Mouse (Mus musculus): ENCODE measurements around the gene Sez6l. TPM values are rescaled to one million over a fixed set of nuclear protein-coding genes. Genes with fewer than 3 reads are reported as not detected.

Gene Sez6l
- polyA plus RNA-seq, 1 experiment from 2014 or later = 4.7 TPM

DNA sequence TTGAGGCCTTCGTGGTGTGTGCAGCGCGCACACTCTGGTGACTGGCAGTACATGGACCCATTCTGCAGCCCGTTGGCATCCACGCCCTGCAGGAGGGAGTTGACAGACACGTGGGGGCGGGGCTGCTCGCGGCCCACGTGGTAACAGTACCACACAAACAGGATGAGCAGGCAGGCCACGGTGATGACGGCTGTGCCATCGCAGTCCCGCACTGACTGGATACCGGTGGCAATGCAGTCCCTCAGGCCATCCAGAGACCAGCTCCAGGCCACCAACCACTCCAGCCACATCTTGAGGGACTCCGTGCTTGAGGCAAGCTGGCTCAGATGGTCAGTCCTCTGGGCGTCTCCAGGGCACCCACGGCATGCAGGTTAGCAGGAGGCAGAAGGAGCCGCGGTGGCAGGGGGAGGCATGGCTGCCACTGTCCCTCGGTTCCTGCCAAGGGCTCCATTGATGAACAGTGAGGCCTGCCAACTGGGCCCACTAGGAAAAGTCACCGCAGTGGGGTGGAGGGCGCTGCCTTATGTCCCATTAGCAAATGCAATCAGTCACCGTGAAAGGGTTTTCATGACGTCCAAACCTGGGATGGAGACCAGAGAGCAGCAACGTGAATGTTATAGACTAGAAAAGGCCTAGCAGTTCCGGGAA is 185.2 kb downstream of the Sez6l start:
- Histone ChIP-seq H3K27ac (ENCODE audit: low read depth, low read length) (no peak overlapping the region), H3K9ac (ENCODE audit: low read length) (no peak overlapping the region), H3K36me3 (ENCODE audit: control insufficient read depth, insufficient read depth, low read length) (peaks cover 3% of the 10 kb centered on the region; the same call in 1 of the 2 replicates), H3K9me3 (ENCODE audit: control insufficient read depth, low read length) (no peaks in the 10 kb centered on the region), H3K4me1 (ENCODE audit: control insufficient read depth, insufficient read depth, low read length) (0 out of 2 replicates have a peak, but pooled peaks cover 5% of the 10 kb centered on the region), H3K27me3 (ENCODE audit: control insufficient read depth, insufficient read depth, low read length) (no peaks in the 10 kb centered on the region), H3K4me3 (ENCODE audit: low read depth, low read length) (no peak overlapping the region), H3K4me2 (ENCODE audit: low read depth) (no peak overlapping the region)
- ATAC-seq (ENCODE audit: insufficient read depth, low FRiP score, low TSS enrichment) = no peak
- WGBS = 73% methylated on average over 27 of the region's 27 CpGs
- DNase-seq (ENCODE audit: low spot score) = no peak

GRCm38 (mm10) chr5:112391002-112391401 is 186.0 kb downstream of the Sez6l start:
- Histone ChIP-seq H3K36me3 (ENCODE audit: control insufficient read depth, insufficient read depth, low read length) (peaks cover 6% of the 10 kb centered on the region), H3K27ac (ENCODE audit: low read depth, low read length) (no peak overlapping the region), H3K4me3 (ENCODE audit: low read depth, low read length) (no peak overlapping the region), H3K4me1 (ENCODE audit: control insufficient read depth, insufficient read depth, low read length) (0 out of 2 replicates have a peak, but pooled peaks cover 5% of the 10 kb centered on the region), H3K9me3 (ENCODE audit: control insufficient read depth, low read length) (no peaks in the 10 kb centered on the region), H3K9ac (ENCODE audit: low read length) (no peak overlapping the region), H3K4me2 (ENCODE audit: low read depth) (no peak overlapping the region), H3K27me3 (ENCODE audit: control insufficient read depth, insufficient read depth, low read length) (no peaks in the 10 kb centered on the region)
- 65% methylated on average over 16 of the region's 16 CpGs for WGBS
- DNase-seq (ENCODE audit: low spot score) = no peak
- ATAC-seq (ENCODE audit: insufficient read depth, low FRiP score, low TSS enrichment) = no peak

GRCm38 (mm10) chr5:112389352-112389751 is 187.6 kb downstream of the Sez6l start:
- Histone ChIP-seq H3K27me3 (ENCODE audit: control insufficient read depth, insufficient read depth, low read length) (no peaks in the 10 kb centered on the region), H3K36me3 (ENCODE audit: control insufficient read depth, insufficient read depth, low read length) (peaks cover 6% of the 10 kb centered on the region), H3K4me2 (ENCODE audit: low read depth) (no peak overlapping the region), H3K9ac (ENCODE audit: low read length) (0 out of 2 replicates have a peak overlapping the region, but pooled peaks have one; percentile 10), H3K9me3 (ENCODE audit: control insufficient read depth, low read length) (no peaks in the 10 kb centered on the region), H3K27ac (ENCODE audit: low read depth, low read length) (no peak overlapping the region), H3K4me1 (ENCODE audit: control insufficient read depth, insufficient read depth, low read length) (0 out of 2 replicates have a peak, but pooled peaks cover 5% of the 10 kb centered on the region), H3K4me3 (ENCODE audit: low read depth, low read length) (no peak overlapping the region)
- 74% methylated on average over 9 of the region's 9 CpGs for WGBS
- ATAC-seq (ENCODE audit: insufficient read depth, low FRiP score, low TSS enrichment) (no peak), DNase-seq (ENCODE audit: low spot score) (no peak)

- no peak for DNase-seq (ENCODE audit: low spot score)
Observed at GRCm38 (mm10) chr5:112385973-112386372, 191.0 kb downstream of the Sez6l start.

DNA sequence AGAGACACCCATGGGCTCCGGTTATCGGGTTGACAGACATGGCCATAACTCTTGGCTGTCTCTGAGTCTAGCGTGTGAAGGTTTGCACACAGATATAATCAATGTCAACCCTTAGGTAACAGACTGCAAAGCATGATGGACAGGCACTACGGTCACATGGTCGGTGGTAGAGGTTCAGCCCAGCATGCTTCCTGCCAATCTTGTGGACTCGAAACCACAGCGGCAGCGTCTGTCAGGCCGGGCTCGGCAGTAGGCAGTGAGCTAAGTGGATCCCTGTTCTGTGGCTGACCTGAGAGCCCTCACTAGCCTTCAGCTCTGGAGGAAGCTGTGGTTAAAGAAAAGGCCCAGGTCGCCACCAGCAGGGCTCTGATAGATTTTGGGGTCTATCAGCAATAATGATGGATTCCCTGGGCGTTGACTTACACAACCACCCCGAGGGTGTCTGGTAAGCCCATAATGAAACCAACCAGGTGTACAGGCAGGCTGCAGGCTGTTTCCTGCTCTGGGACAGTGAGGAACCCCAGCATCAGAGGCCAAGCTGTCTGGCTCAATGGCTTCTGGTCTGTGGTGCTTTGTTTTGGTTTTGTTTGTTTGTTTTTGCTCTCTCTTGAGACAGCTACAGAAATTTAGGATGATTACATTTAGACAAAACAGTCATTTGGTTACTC is 192.0 kb downstream of the Sez6l start:
- 96% methylated on average over 13 of the region's 13 CpGs for WGBS
- no peaks in the 10 kb centered on the region for H3K9me3 ChIP-seq (ENCODE audit: control insufficient read depth, low read length)
- H3K36me3 ChIP-seq (ENCODE audit: control insufficient read depth, insufficient read depth, low read length) = peaks cover 3% of the 10 kb centered on the region; the same call in 1 of the 2 replicates
- no peak overlapping the region for H3K9ac ChIP-seq (ENCODE audit: low read length)
- no peak for DNase-seq (ENCODE audit: low spot score)
- H3K27me3 ChIP-seq (ENCODE audit: control insufficient read depth, insufficient read depth, low read length) = no peaks in the 10 kb centered on the region
- no peaks in the 10 kb centered on the region for H3K4me1 ChIP-seq (ENCODE audit: control insufficient read depth, insufficient read depth, low read length)
- H3K4me3 ChIP-seq (ENCODE audit: low read depth, low read length) = no peak overlapping the region
- H3K4me2 ChIP-seq (ENCODE audit: low read depth) = no peak overlapping the region
- ATAC-seq (ENCODE audit: insufficient read depth, low FRiP score, low TSS enrichment) = no peak
- no peak overlapping the region for H3K27ac ChIP-seq (ENCODE audit: low read depth, low read length)

More at GRCm38 (mm10) chr5:112385973-112386372, 191.0 kb downstream of the Sez6l start:
- H3K36me3 ChIP-seq (ENCODE audit: control insufficient read depth, insufficient read depth, low read length) = peaks cover 6% of the 10 kb centered on the region
- no peak for ATAC-seq (ENCODE audit: insufficient read depth, low FRiP score, low TSS enrichment)
- no peak overlapping the region for H3K27ac ChIP-seq (ENCODE audit: low read depth, low read length)
- H3K27me3 ChIP-seq (ENCODE audit: control insufficient read depth, insufficient read depth, low read length) = no peaks in the 10 kb centered on the region
- WGBS = 78% methylated on average over 2 of the region's 2 CpGs
- H3K4me1 ChIP-seq (ENCODE audit: control insufficient read depth, insufficient read depth, low read length) = no peaks in the 10 kb centered on the region
- H3K4me3 ChIP-seq (ENCODE audit: low read depth, low read length) = no peak overlapping the region
- no peaks in the 10 kb centered on the region for H3K9me3 ChIP-seq (ENCODE audit: control insufficient read depth, low read length)
- H3K9ac ChIP-seq (ENCODE audit: low read length) = no peak overlapping the region
- no peak overlapping the region for H3K4me2 ChIP-seq (ENCODE audit: low read depth)

GRCm38 (mm10) chr5:112382641-112383330 is 194.2 kb downstream of the Sez6l start:
- Histone ChIP-seq H3K9ac (ENCODE audit: low read length) (no peak overlapping the region), H3K4me1 (ENCODE audit: control insufficient read depth, insufficient read depth, low read length) (no peaks in the 10 kb centered on the region), H3K27me3 (ENCODE audit: control insufficient read depth, insufficient read depth, low read length) (no peaks in the 10 kb centered on the region), H3K27ac (ENCODE audit: low read depth, low read length) (no peak overlapping the region), H3K4me3 (ENCODE audit: low read depth, low read length) (no peak overlapping the region), H3K9me3 (ENCODE audit: control insufficient read depth, low read length) (no peaks in the 10 kb centered on the region), H3K36me3 (ENCODE audit: control insufficient read depth, insufficient read depth, low read length) (peaks cover 3% of the 10 kb centered on the region; the same call in 1 of the 2 replicates), H3K4me2 (ENCODE audit: low read depth) (no peak overlapping the region)
- DNase-seq (ENCODE audit: low spot score) = no peak
- ATAC-seq (ENCODE audit: insufficient read depth, low FRiP score, low TSS enrichment) = no peak
- 74% methylated on average over 16 of the region's 17 CpGs for WGBS

- no peak for ATAC-seq (ENCODE audit: insufficient read depth, low FRiP score, low TSS enrichment)
Observed at GRCm38 (mm10) chr5:112382042-112382441, 194.9 kb downstream of the Sez6l start.

GRCm38 (mm10) chr5:112381154-112381553 is 195.8 kb downstream of the Sez6l start:
- Histone ChIP-seq H3K4me1 (ENCODE audit: control insufficient read depth, insufficient read depth, low read length) (no peaks in the 10 kb centered on the region), H3K27me3 (ENCODE audit: control insufficient read depth, insufficient read depth, low read length) (no peaks in the 10 kb centered on the region), H3K4me3 (ENCODE audit: low read depth, low read length) (no peak overlapping the region), H3K4me2 (ENCODE audit: low read depth) (no peak overlapping the region), H3K27ac (ENCODE audit: low read depth, low read length) (no peak overlapping the region), H3K9ac (ENCODE audit: low read length) (no peak overlapping the region), H3K36me3 (ENCODE audit: control insufficient read depth, insufficient read depth, low read length) (peaks cover under 1% of the 10 kb centered on the region; the same call in 1 of the 2 replicates), H3K9me3 (ENCODE audit: control insufficient read depth, low read length) (no peaks in the 10 kb centered on the region)
- DNase-seq (ENCODE audit: low spot score) (no peak), ATAC-seq (ENCODE audit: insufficient read depth, low FRiP score, low TSS enrichment) (no peak)
- WGBS = 87% methylated on average over 11 of the region's 11 CpGs

More at GRCm38 (mm10) chr5:112382042-112382441, 194.9 kb downstream of the Sez6l start:
- Histone ChIP-seq H3K36me3 (ENCODE audit: control insufficient read depth, insufficient read depth, low read length) (peaks cover 3% of the 10 kb centered on the region; the same call in 1 of the 2 replicates), H3K4me2 (ENCODE audit: low read depth) (no peak overlapping the region), H3K4me3 (ENCODE audit: low read depth, low read length) (no peak overlapping the region), H3K27me3 (ENCODE audit: control insufficient read depth, insufficient read depth, low read length) (no peaks in the 10 kb centered on the region), H3K9me3 (ENCODE audit: control insufficient read depth, low read length) (no peaks in the 10 kb centered on the region), H3K27ac (ENCODE audit: low read depth, low read length) (no peak overlapping the region), H3K4me1 (ENCODE audit: control insufficient read depth, insufficient read depth, low read length) (no peaks in the 10 kb centered on the region), H3K9ac (ENCODE audit: low read length) (no peak overlapping the region)
- no peak for DNase-seq (ENCODE audit: low spot score)
- WGBS = 80% methylated on average over 9 of the region's 9 CpGs
